Mouse (Mus musculus) gastrocnemius, postnatal 14 days (tissue): ENCODE measurements around the gene Prr11. TPM values are rescaled to one million over a fixed set of nuclear protein-coding genes. Genes with fewer than 3 reads are reported as not detected.
"Not testable (repeated sequence)": the region's sequence is repeated elsewhere in the genome, so short reads cannot be mapped to it uniquely, and the experiment has no call there.

ENCODE experiments used
- DNase-seq: peaks from one replicate; pipeline ENCODE4 v3.0.0; 2021; ENCODE audit warnings: mixed read lengths
- intact Hi-C: fragments of 180-260 bp; cut with DNase I; formaldehyde crosslinking; loops from one replicate; pipeline ENCODE4 v1.15.1; 2025; ENCODE audit warnings: low total_unique reads
- microRNA-seq, 2 experiments: library from miRNA; unstranded; fragments of <30 nt; microRNA quantifications; one replicate each; pipeline ENCODE4 v1.2.0; 2021
- total RNA-seq, 2 experiments: library from RNA; stranded (reverse); gene quantifications; 2 replicates each; pipeline ENCODE4 v1.2.3; 2021

Gene Prr11
- total RNA-seq, 2 experiments from 2014 or later = 1.6 TPM

DNA sequence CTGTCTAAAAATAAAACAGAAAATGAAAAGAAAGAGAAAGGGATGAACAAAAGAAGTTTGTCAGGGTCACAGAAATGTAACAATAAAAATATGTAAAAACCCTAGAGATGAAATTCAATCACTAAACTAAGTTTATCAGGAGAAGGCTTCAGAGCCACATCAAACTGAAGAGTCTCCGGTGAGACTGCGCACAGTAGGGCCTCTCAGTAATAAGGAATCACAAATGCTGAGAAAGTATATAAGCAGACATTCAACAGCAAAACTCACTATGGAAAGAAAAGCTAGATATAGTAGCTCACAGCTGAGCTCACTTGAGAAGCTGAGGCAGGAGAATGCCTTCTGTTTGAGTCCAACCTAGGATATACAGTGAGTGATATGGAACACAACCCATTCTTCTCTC lies 48.1 kb downstream of the Prr11 start:
- intact Hi-C loops = no loop called here
- no peak for DNase-seq

DNA sequence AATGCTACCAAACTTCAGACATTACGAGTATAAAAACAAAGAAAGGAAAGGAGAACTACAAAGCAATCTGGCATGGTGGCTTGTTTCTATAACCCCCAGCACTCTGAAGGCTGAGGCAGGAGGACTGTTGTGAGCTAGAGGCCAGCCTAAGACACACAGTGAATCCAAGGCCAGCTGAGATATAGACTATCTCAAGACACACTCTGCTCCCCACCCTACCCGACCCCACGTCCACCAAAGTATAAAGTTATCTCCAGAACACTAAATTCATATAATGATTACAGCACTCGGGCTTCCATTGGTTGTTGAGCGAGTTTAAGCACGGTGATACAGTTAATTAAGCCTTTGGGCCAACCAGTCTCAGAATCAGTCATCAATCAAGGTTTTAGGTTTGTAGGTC lies 52.2 kb downstream of the Prr11 start:
- no peak for DNase-seq
- intact Hi-C loops = no loop called here

DNA sequence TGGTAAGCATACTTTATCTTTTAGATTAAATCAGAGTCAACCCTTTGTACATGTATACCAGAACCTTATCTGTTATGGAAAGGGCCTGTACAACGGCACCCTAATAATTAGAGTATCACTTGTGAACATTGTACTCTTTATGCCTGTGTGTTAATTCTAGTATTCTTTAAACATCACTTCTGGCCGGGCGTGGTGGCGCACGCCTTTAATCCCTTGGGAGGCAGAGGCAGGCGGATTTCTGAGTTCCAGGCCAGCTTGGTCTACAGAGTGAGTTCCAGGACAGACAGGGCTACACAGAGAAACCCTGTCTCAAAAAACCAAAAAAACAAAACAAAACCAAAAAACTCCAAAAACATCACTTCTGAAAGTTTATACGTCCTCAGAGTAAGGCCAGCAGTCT lies 59.6 kb downstream of the Prr11 start:
- intact Hi-C loops = not testable (repeated sequence)

GRCm38 (mm10) chr11:87046968-87047367 lies 61.5 kb downstream of the Prr11 start:
- DNase-seq = no peak
- intact Hi-C loops = no loop called here

More for the DNA sequence above, 59.6 kb downstream of the Prr11 start:
- not testable (repeated sequence) for DNase-seq

DNA sequence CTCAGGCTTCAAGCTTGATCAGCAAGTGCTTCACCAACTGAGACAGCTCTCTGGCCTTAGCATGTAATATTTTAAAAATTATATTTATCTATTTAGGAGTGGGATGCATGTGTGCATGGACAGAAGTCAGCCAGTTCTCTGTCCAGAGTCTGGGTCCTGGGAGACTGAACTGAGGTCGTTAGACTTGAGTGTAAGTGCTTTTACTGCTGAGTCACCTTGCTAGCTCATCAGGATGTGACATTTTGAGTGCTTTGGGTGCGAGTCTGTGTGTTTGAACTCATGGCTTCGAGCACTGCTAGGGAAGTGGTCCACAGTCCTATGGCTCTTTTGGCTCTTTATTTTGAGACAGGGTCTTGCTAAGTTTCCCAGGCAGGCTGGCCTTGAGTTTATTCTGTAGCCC lies 65.5 kb downstream of the Prr11 start:
- intact Hi-C loops = no loop called here
- DNase-seq = no peak

DNA sequence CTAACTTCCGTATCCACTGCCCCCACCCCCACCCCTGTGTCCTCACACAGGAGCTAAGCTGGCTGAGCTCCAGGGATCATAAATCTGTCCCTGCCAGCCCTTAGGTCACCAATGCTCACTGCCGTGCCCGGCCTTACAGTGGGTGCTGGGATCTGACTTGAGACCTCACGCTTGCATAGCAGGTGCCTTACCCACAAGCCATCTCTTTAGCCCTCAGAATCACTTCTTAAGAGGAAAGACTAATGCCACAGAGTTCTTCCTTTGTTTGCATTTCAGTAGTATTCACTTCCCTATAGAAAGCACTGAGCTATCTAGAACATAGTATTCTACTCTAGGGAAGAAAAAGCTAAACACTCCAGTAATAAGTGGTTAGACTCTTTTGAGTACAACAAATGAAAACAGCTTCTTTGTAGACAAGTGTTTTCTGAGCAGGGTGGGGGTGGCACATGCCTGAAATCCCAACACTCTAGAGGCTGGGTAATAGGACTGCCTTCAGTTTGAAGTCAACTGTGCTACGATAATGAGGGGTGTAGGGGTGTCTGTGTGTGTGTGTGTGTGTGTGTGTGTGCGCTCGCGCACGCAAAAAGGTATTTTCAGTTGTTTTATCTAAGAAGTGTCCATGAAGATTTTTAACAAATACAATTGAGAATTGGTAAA lies 69.1 kb downstream of the Prr11 start:
- no peak for DNase-seq
- intact Hi-C loops = no loop called here

Small RNA genes lying within 50 kb of the gene (microRNA-seq; reads per million reads assigned to microRNA genes)
- gene Mir301 = 83.2 to 856 reads per million in 2 experiments

Other genes with a start within 250 kb of the Prr11 start
- gene Ypel2, start 115.0 kb downstream of the Prr11 start, total RNA-seq = 1 to 10 TPM; 6.7 to 9.7 TPM
- 1 to 10 TPM; 2.5 to 3.0 TPM for gene Gdpd1, start 34.6 kb downstream of the Prr11 start, total RNA-seq
- 1 to 10 TPM; 7.9 to 8.2 TPM for gene Smg8, start 21.9 kb downstream of the Prr11 start, total RNA-seq
- 1 to 10 TPM; 4.2 to 4.6 TPM for gene Ska2, start 526 bp upstream of the Prr11 start, total RNA-seq
- 1 to 10 TPM; 3.5 to 5.1 TPM for gene Trim37, start 18.4 kb upstream of the Prr11 start, total RNA-seq